ENCODE assay signal across 14 mouse cellular contexts in the genomic region with DNA sequence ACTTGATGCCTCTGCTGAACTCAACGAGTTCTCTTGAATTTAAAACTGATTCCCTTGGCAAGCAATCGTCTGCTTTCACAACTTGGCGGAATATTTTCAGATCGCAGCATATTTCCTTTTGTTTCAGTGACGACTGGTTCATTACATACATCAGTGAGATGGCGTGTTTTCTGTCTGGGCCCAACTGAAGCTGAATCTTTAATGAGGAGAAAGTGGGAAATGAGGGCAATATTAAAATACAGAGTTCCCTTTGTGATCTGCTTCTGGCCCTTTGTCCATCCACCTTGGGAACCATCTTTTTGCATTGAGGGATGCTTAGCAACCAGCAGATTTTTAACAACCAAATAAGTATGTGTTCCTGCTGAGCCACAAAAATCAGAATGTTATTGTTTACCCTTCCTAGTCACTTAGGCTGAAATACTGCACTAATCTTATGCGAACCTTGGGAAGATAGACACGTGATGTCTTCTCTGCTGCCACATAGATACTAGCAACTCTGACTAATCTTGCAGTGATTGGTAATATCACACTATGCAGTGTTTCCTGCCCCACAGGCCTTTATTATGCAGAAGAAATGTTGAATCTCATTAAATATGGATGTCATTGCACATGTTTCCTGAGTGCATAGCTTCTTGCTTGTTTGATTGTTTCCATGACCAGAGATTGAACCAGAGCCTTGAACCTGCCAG.
DNase-seq lines count a peak whose midpoint lies in the region; ATAC-seq and TF ChIP-seq lines count a peak whose summit lies in the region.
"Had no signal": no experiment of that assay in that cellular context is flagged by ENCODE, and none has a peak within 500 bp of the region (broad histone marks: within the 10 kb centered on the region; RNA-seq: fewer than 3 reads in every experiment).

No protein-coding gene starts in this region.

- DNase-seq in hindbrain, embryonic 11.5 days (ENCODE audit: low spot score): no peak
- no peak for DNase-seq in hindbrain, embryonic 10.5 days (ENCODE audit: low spot score)
- peak; percentile 79 for DNase-seq in Muller cell, postnatal 12 days (ENCODE audit: inconsistent ontology term)
- peak; percentile 81 for DNase-seq in forebrain, postnatal 0 days
- no peak for DNase-seq in heart, adult 2 months
- DNase-seq in T-cell, adult 2 months (ENCODE audit: low spot score): no peak
- no peak for DNase-seq in adrenal gland, adult 8-10 months
- DNase-seq: kidney, adult 8-10 months; lung, postnatal 36 days had no signal

- WGBS in hindbrain, embryonic 11.5 days: 80% methylated on average over 8 of the region's 8 CpGs
- WGBS in hindbrain, embryonic 10.5 days: 79% methylated on average over 8 of the region's 8 CpGs
- WGBS in forebrain, postnatal 0 days: 24% methylated on average over 8 of the region's 8 CpGs
- 54% methylated on average over 8 of the region's 8 CpGs for WGBS in midbrain, embryonic 15.5 days
- WGBS in heart, adult 2 months: 81% methylated on average over 8 of the region's 8 CpGs

- no peaks in the 10 kb centered on the region for H3K79me2 ChIP-seq in heart, adult 2 months (replicated peaks; ENCODE audit: control insufficient read depth, insufficient read depth, low read length)

- H3K4me3 ChIP-seq in hindbrain, embryonic 11.5 days (ENCODE audit: low read depth, low read length): no peak overlapping the region
- H3K4me3 ChIP-seq in hindbrain, embryonic 10.5 days: no peak overlapping the region
- no peak overlapping the region for H3K4me3 ChIP-seq in forebrain, postnatal 0 days (ENCODE audit: low read depth, low read length)
- H3K4me3 ChIP-seq in midbrain, embryonic 15.5 days: no peak overlapping the region
- H3K4me3 ChIP-seq in heart, adult 2 months: no peak overlapping the region
- H3K4me3 ChIP-seq: embryonic facial prominence, embryonic 10.5 days; heart, embryonic 13.5 days; liver, embryonic 15.5 days had no signal

- H3K36me3 ChIP-seq in hindbrain, embryonic 11.5 days (ENCODE audit: control insufficient read depth, insufficient read depth, low read length): no peaks in the 10 kb centered on the region
- H3K36me3 ChIP-seq in hindbrain, embryonic 10.5 days: no peaks in the 10 kb centered on the region
- no peaks in the 10 kb centered on the region for H3K36me3 ChIP-seq in forebrain, postnatal 0 days (ENCODE audit: insufficient read depth)
- no peaks in the 10 kb centered on the region for H3K36me3 ChIP-seq in midbrain, embryonic 15.5 days (replicated peaks)
- H3K36me3 ChIP-seq in heart, adult 2 months (ENCODE audit: control insufficient read depth, insufficient read depth, low read length): no peaks in the 10 kb centered on the region
- H3K36me3 ChIP-seq: embryonic facial prominence, embryonic 10.5 days; G1E; heart, embryonic 13.5 days; liver, embryonic 15.5 days had no signal

- TF ChIP-seq EP300 in heart, adult 2 months (IDR thresholded peaks at IDR 0.05; ENCODE audit: insufficient read depth, low read depth, low read length): no peak

- no peaks in the 10 kb centered on the region for H3K9me3 ChIP-seq in hindbrain, embryonic 11.5 days (ENCODE audit: control insufficient read depth, low read length)
- H3K9me3 ChIP-seq in hindbrain, embryonic 10.5 days: no peaks in the 10 kb centered on the region
- H3K9me3 ChIP-seq in forebrain, postnatal 0 days (ENCODE audit: low read length): no peaks in the 10 kb centered on the region
- no peaks in the 10 kb centered on the region for H3K9me3 ChIP-seq in midbrain, embryonic 15.5 days
- H3K9me3 ChIP-seq: embryonic facial prominence, embryonic 10.5 days; G1E; heart, embryonic 13.5 days; liver, embryonic 15.5 days had no signal

- no peak for TF ChIP-seq POLR2A in heart, adult 2 months (IDR thresholded peaks at IDR 0.05; ENCODE audit: insufficient read depth, low read depth, low read length)

- no peak overlapping the region for H3K4me2 ChIP-seq in hindbrain, embryonic 11.5 days (replicated peaks; ENCODE audit: low read depth, low read length)
- no peak overlapping the region for H3K4me2 ChIP-seq in forebrain, postnatal 0 days (ENCODE audit: low read depth)
- no peak overlapping the region for H3K4me2 ChIP-seq in midbrain, embryonic 15.5 days
- H3K4me2 ChIP-seq: heart, embryonic 13.5 days; liver, embryonic 15.5 days had no signal

- no peak overlapping the region for H3K9ac ChIP-seq in hindbrain, embryonic 11.5 days (ENCODE audit: low read depth, low read length)
- H3K9ac ChIP-seq in forebrain, postnatal 0 days: no peak overlapping the region
- no peak overlapping the region for H3K9ac ChIP-seq in midbrain, embryonic 15.5 days
- H3K9ac ChIP-seq in heart, adult 2 months (ENCODE audit: low read depth, low read length): no peak overlapping the region
- H3K9ac ChIP-seq: heart, embryonic 13.5 days; liver, embryonic 15.5 days had no signal

- TF ChIP-seq CTCF in forebrain, postnatal 0 days (IDR thresholded peaks at IDR 0.05; ENCODE audit: low read depth): no peak
- no peak for TF ChIP-seq CTCF in heart, adult 2 months (IDR thresholded peaks at IDR 0.05)

- H3K27ac ChIP-seq in hindbrain, embryonic 11.5 days (ENCODE audit: low read depth, low read length): no peak overlapping the region
- H3K27ac ChIP-seq in hindbrain, embryonic 10.5 days: no peak overlapping the region
- H3K27ac ChIP-seq in forebrain, postnatal 0 days (ENCODE audit: low read depth, low read length): peak overlapping the region; percentile 72
- no peak overlapping the region for H3K27ac ChIP-seq in midbrain, embryonic 15.5 days
- no peak overlapping the region for H3K27ac ChIP-seq in heart, adult 2 months
- H3K27ac ChIP-seq: embryonic facial prominence, embryonic 10.5 days; heart, embryonic 13.5 days; liver, embryonic 15.5 days had no signal

- intact Hi-C loops in heart, adult 2 months (cut with DNase I): no loop called here

- no peaks in the 10 kb centered on the region for H3K4me1 ChIP-seq in hindbrain, embryonic 11.5 days (replicated peaks; ENCODE audit: control insufficient read depth, insufficient read depth, low read length)
- H3K4me1 ChIP-seq in hindbrain, embryonic 10.5 days (replicated peaks): no peaks in the 10 kb centered on the region
- H3K4me1 ChIP-seq in forebrain, postnatal 0 days (ENCODE audit: insufficient read depth): peaks cover 12% of the 10 kb centered on the region; the same call in 1 of the 2 replicates
- no peaks in the 10 kb centered on the region for H3K4me1 ChIP-seq in midbrain, embryonic 15.5 days
- no peaks in the 10 kb centered on the region for H3K4me1 ChIP-seq in heart, adult 2 months (ENCODE audit: control insufficient read depth, insufficient read depth, low read length)
- H3K4me1 ChIP-seq: embryonic facial prominence, embryonic 10.5 days; heart, embryonic 13.5 days had no signal

- ATAC-seq in hindbrain, embryonic 11.5 days (ENCODE audit: low FRiP score): peak; percentile 63; the same call in 1 of the 2 replicates
- peak; percentile 79 for ATAC-seq in forebrain, postnatal 0 days
- ATAC-seq in midbrain, embryonic 15.5 days (replicated peaks): peak; percentile 88

- H3K27me3 ChIP-seq in hindbrain, embryonic 11.5 days (ENCODE audit: control insufficient read depth, insufficient read depth, low read length): no peaks in the 10 kb centered on the region
- no peaks in the 10 kb centered on the region for H3K27me3 ChIP-seq in hindbrain, embryonic 10.5 days (ENCODE audit: insufficient read depth, poor library complexity, severe bottlenecking)
- H3K27me3 ChIP-seq in forebrain, postnatal 0 days (ENCODE audit: insufficient read depth, low read length): no peaks in the 10 kb centered on the region
- no peaks in the 10 kb centered on the region for H3K27me3 ChIP-seq in midbrain, embryonic 15.5 days (replicated peaks)
- no peaks in the 10 kb centered on the region for H3K27me3 ChIP-seq in heart, adult 2 months (ENCODE audit: control insufficient read depth, insufficient read depth, low read length)
- H3K27me3 ChIP-seq: heart, embryonic 13.5 days; liver, embryonic 15.5 days had no signal

Comparison
In these comparisons a context has a peak if more than half of its experiments do, and no peak if none do; other contexts are left out.
1. DNase-seq: peak in Muller cell, postnatal 12 days (single experiment) and forebrain, postnatal 0 days (single experiment); none in hindbrain, embryonic 11.5 days (single experiment), hindbrain, embryonic 10.5 days (single experiment), heart, adult 2 months (0 of 2), T-cell, adult 2 months (single experiment) and adrenal gland, adult 8-10 months (single experiment).
2. Peak in every context shown above with its lines, with median percentiles within 50 percentile points of each other: ATAC-seq.